Comparison of ENCODE assay signal across 15 mouse cellular contexts in the genomic region with DNA sequence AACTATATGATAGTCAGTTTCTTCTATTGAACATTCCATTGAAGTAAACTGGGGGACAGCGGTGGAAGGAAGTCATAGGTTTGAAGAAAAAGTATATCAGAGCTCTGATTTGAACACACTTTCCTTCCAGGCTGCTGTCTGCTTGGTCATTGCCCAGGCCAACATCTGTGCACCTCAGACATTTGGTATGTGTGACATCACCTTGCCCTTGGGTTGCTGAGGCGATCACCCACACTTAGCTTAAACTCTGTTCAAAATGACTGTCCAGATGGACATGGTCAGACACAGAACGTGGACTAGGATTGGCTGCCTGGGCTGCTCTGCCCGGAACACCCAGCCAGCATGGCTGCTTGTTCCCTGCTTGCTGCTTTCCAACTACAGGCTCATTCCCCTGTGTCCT. TPM values are rescaled to one million over a fixed set of nuclear protein-coding genes. Genes with fewer than 3 reads are reported as not detected.
DNase-seq lines count a peak whose midpoint lies in the region; ATAC-seq and TF ChIP-seq lines count a peak whose summit lies in the region.
"Had no signal": no experiment of that assay in that cellular context is flagged by ENCODE, and none has a peak within 500 bp of the region (broad histone marks: within the 10 kb centered on the region; RNA-seq: fewer than 3 reads in every experiment).

No protein-coding gene starts in this region.

- peaks cover 7 to 11% of the 10 kb centered on the region in 2 experiments for H3K4me1 ChIP-seq in heart, embryonic 14.5 days (ENCODE audit: control insufficient read depth in 2 of 2, insufficient read depth in 2 of 2, low read length in 2 of 2)
- H3K4me1 ChIP-seq in intestine, embryonic 16.5 days (ENCODE audit: control insufficient read depth, insufficient read depth, low read length): no peaks in the 10 kb centered on the region
- H3K4me1 ChIP-seq in liver, embryonic 16.5 days (ENCODE audit: control insufficient read depth, low read depth, low read length): peaks cover 16% of the 10 kb centered on the region

- POLR2A ChIA-PET in Patski (lab: Charles Lee): no interaction called here

- H3K9ac ChIP-seq in heart, embryonic 14.5 days (ENCODE audit: low read length): 0 out of 2 replicates have a peak overlapping the region, but pooled peaks have one; percentile 47
- no peak overlapping the region for H3K9ac ChIP-seq in intestine, embryonic 16.5 days (ENCODE audit: low read depth, low read length)
- H3K9ac ChIP-seq in liver, embryonic 16.5 days (ENCODE audit: low read depth, low read length): no peak overlapping the region
- H3K9ac ChIP-seq: hindbrain, embryonic 13.5 days had no signal

- no peak for ATAC-seq in heart, embryonic 14.5 days (ENCODE audit: insufficient number of reproducible peaks, insufficient read depth, low FRiP score, low read depth)
- peak; percentile 35 for ATAC-seq in Patski
- no peak for ATAC-seq in intestine, embryonic 16.5 days
- no peak for ATAC-seq in liver, embryonic 16.5 days (ENCODE audit: low read depth)
- ATAC-seq: forebrain, embryonic 16.5 days had no signal

- WGBS in heart, embryonic 14.5 days: 65% methylated on average over 4 of the region's 4 CpGs
- WGBS in intestine, embryonic 16.5 days: 90% methylated on average over 4 of the region's 4 CpGs
- WGBS in liver, embryonic 16.5 days (ENCODE audit: insufficient replicate concordance): 70% methylated on average over 4 of the region's 4 CpGs

- DNase-seq in heart, adult 11 months: no peak
- no peak for DNase-seq in Patski (ENCODE audit: low read depth, low spot score)
- no peak for DNase-seq in ovary, adult 18-20 months (ENCODE audit: low spot score)
- DNase-seq in B cell, adult 2 months: no peak
- DNase-seq: cerebellum, adult 11 months; gastrocnemius, postnatal 14 days; layer of hippocampus, adult 9-11 months; retina, postnatal 1 day had no signal

- CTCF ChIA-PET in Patski (lab: Charles Lee): no interaction called here

- no peaks in the 10 kb centered on the region for H3K36me3 ChIP-seq in heart, embryonic 14.5 days (ENCODE audit: control insufficient read depth, insufficient read depth, low read length)
- H3K36me3 ChIP-seq in intestine, embryonic 16.5 days (ENCODE audit: control insufficient read depth, insufficient read depth, low read length): no peaks in the 10 kb centered on the region
- H3K36me3 ChIP-seq in liver, embryonic 16.5 days (ENCODE audit: control insufficient read depth, insufficient read depth): no peaks in the 10 kb centered on the region
- H3K36me3 ChIP-seq: hindbrain, embryonic 13.5 days had no signal

- peak overlapping the region; percentile 60 to 70 for H3K27ac ChIP-seq in heart, embryonic 14.5 days (replicated peaks in 1 of 2; ENCODE audit: control insufficient read depth in 1 of 2, insufficient read depth in 1 of 2, low read depth in 2 of 2, low read length in 2 of 2)
- H3K27ac ChIP-seq in intestine, embryonic 16.5 days (ENCODE audit: low read length): peak overlapping the region; percentile 55
- peak overlapping the region; percentile 76 for H3K27ac ChIP-seq in liver, embryonic 16.5 days (ENCODE audit: low read length)
- H3K27ac ChIP-seq: hindbrain, embryonic 13.5 days had no signal

- in situ Hi-C loops in Patski (cut with MboI; ENCODE audit: low pct_unique_long_range_greater_than_20kb): no loop called here

- TF ChIP-seq CTCF in Patski (IDR thresholded peaks at IDR 0.05): no peak

- H3K9me3 ChIP-seq in heart, embryonic 14.5 days (ENCODE audit: control insufficient read depth, low read length): no peaks in the 10 kb centered on the region
- no peaks in the 10 kb centered on the region for H3K9me3 ChIP-seq in intestine, embryonic 16.5 days (ENCODE audit: control insufficient read depth, low read length)
- H3K9me3 ChIP-seq in liver, embryonic 16.5 days (replicated peaks; ENCODE audit: control insufficient read depth, low read length): no peaks in the 10 kb centered on the region
- H3K9me3 ChIP-seq: hindbrain, embryonic 13.5 days had no signal

- H3K4me3 ChIP-seq in heart, embryonic 14.5 days (ENCODE audit: control insufficient read depth in 1 of 2, insufficient read depth in 1 of 2, low read depth in 1 of 2, low read length in 2 of 2): no peak overlapping the region
- no peak overlapping the region for H3K4me3 ChIP-seq in intestine, embryonic 16.5 days (ENCODE audit: low read length)
- H3K4me3 ChIP-seq in liver, embryonic 16.5 days (ENCODE audit: low read depth, low read length): no peak overlapping the region
- H3K4me3 ChIP-seq: hindbrain, embryonic 13.5 days had no signal

- no peaks in the 10 kb centered on the region for H3K27me3 ChIP-seq in heart, embryonic 14.5 days (ENCODE audit: control insufficient read depth, insufficient read depth, low read length)
- no peaks in the 10 kb centered on the region for H3K27me3 ChIP-seq in Patski
- H3K27me3 ChIP-seq in intestine, embryonic 16.5 days (replicated peaks; ENCODE audit: control insufficient read depth, insufficient read depth, low read length): no peaks in the 10 kb centered on the region
- no peaks in the 10 kb centered on the region for H3K27me3 ChIP-seq in liver, embryonic 16.5 days (ENCODE audit: control insufficient read depth, insufficient read depth, low read depth, low read length)

- H3K4me2 ChIP-seq in heart, embryonic 14.5 days (ENCODE audit: low read length): no peak overlapping the region
- H3K4me2 ChIP-seq in intestine, embryonic 16.5 days (ENCODE audit: low read depth, low read length): no peak overlapping the region
- H3K4me2 ChIP-seq in liver, embryonic 16.5 days (ENCODE audit: low read depth, low read length): no peak overlapping the region
- H3K4me2 ChIP-seq: hindbrain, embryonic 13.5 days had no signal

RNA-seq across cellular contexts. Expression of a gene that starts 4.1 kb away (rescaled TPM):
- 1.1 and 1.4 TPM in 2 replicates for polyA plus RNA-seq in heart, embryonic 14.5 days (2014; fragmentation: Nextera tagmentation; extraction: Ambion mirVana)
- polyA plus RNA-seq in Patski (2021): not detected
- 65.6 and 72.2 TPM in 2 replicates for polyA plus RNA-seq in intestine, embryonic 16.5 days (2015; fragmentation: Nextera tagmentation; extraction: Ambion mirVana)
- 25.9 and 28.3 TPM in 2 replicates for polyA plus RNA-seq in liver, embryonic 16.5 days (2015; fragmentation: Nextera tagmentation; extraction: Ambion mirVana)
- polyA plus RNA-seq: forebrain, embryonic 16.5 days; hindbrain, embryonic 13.5 days; neural tube, embryonic 14.5 days had no signal

RNA-seq across cellular contexts. Expression of a gene that starts 19.2 kb away (rescaled TPM):
- 12.0 and 12.1 TPM in 2 replicates for polyA plus RNA-seq in heart, embryonic 14.5 days (2014; fragmentation: Nextera tagmentation; extraction: Ambion mirVana)
- 16.6 TPM for polyA plus RNA-seq in Patski (2021)
- polyA plus RNA-seq in intestine, embryonic 16.5 days (2015; fragmentation: Nextera tagmentation; extraction: Ambion mirVana): 16.5 and 17.2 TPM in 2 replicates
- 13.9 and 14.5 TPM in 2 replicates for polyA plus RNA-seq in liver, embryonic 16.5 days (2015; fragmentation: Nextera tagmentation; extraction: Ambion mirVana)

RNA-seq across cellular contexts. Expression of a gene that starts 48.4 kb away (rescaled TPM):
- 3.6 and 4.4 TPM in 2 replicates for polyA plus RNA-seq in heart, embryonic 14.5 days (2014; fragmentation: Nextera tagmentation; extraction: Ambion mirVana)
- 14.5 TPM for polyA plus RNA-seq in Patski (2021)
- 4.2 and 4.3 TPM in 2 replicates for polyA plus RNA-seq in intestine, embryonic 16.5 days (2015; fragmentation: Nextera tagmentation; extraction: Ambion mirVana)
- 2.5 and 2.6 TPM in 2 replicates for polyA plus RNA-seq in liver, embryonic 16.5 days (2015; fragmentation: Nextera tagmentation; extraction: Ambion mirVana)

RNA-seq across cellular contexts. Expression of a gene that starts 51.0 kb away (rescaled TPM):
- polyA plus RNA-seq in heart, embryonic 14.5 days (2014; fragmentation: Nextera tagmentation; extraction: Ambion mirVana): 15.2 and 15.4 TPM in 2 replicates
- polyA plus RNA-seq in Patski (2021): 6.9 TPM
- polyA plus RNA-seq in intestine, embryonic 16.5 days (2015; fragmentation: Nextera tagmentation; extraction: Ambion mirVana): 21.3 and 24.1 TPM in 2 replicates
- polyA plus RNA-seq in liver, embryonic 16.5 days (2015; fragmentation: Nextera tagmentation; extraction: Ambion mirVana): 9.5 and 10.4 TPM in 2 replicates

RNA-seq across cellular contexts. Expression of a gene that starts 57.0 kb away (rescaled TPM):
- 0.72 and 2.1 TPM in 2 replicates for polyA plus RNA-seq in heart, embryonic 14.5 days (2014; fragmentation: Nextera tagmentation; extraction: Ambion mirVana)
- polyA plus RNA-seq in Patski (2021): 4.7 TPM
- not detected in 2 replicates for polyA plus RNA-seq in intestine, embryonic 16.5 days (2015; fragmentation: Nextera tagmentation; extraction: Ambion mirVana)
- polyA plus RNA-seq in liver, embryonic 16.5 days (2015; fragmentation: Nextera tagmentation; extraction: Ambion mirVana): not detected in 2 replicates
- polyA plus RNA-seq: lung, embryonic 16.5 days had no signal

Comparison
In these comparisons a context has a peak if more than half of its experiments do, and no peak if none do; other contexts are left out.
1. RNA of a gene that starts 4.1 kb away (polyA plus RNA-seq): 65.6 to 72.2 TPM in intestine, embryonic 16.5 days and 25.9 to 28.3 TPM in liver, embryonic 16.5 days; 1.1 to 1.4 TPM in heart, embryonic 14.5 days and not detected in Patski (single experiment); every median in the first group is over 10 times any median in the second.
2. Peak in every context shown above with its lines, with median percentiles within 50 percentile points of each other: H3K27ac ChIP-seq.